Mouse (Mus musculus) midbrain, embryonic 11.5 days (tissue): ENCODE data around the gene Eif4h. TPM values are rescaled to one million over a fixed set of nuclear protein-coding genes. Genes with fewer than 3 reads are reported as not detected.

ENCODE experiments used
- ATAC-seq: fragments of 200-750 bp; cut with Nextera tagmentation; 2 replicates; pipeline ENCODE4 v1.8.0; 2017; ENCODE audit warnings: moderate TSS enrichment, moderate library complexity; ENCODE audit not compliant: low FRiP score
- DNase-seq: peaks from one replicate; pipeline ENCODE4 v3.0.0; 2015; ENCODE audit warnings: low spot score; ENCODE audit errors: missing footprints
- H3K27ac ChIP-seq: fragments of 300-500 bp; sonication (generic); 2 replicates; pipeline ENCODE4 v1.5.1; 2014; ENCODE audit warnings: low read depth, low read length
- H3K27me3 ChIP-seq: fragments of 300-500 bp; sonication (generic); 2 replicates; pipeline ENCODE4 v1.6.1; 2014; ENCODE audit warnings: mild to moderate bottlenecking, low read length, moderate library complexity, mixed read lengths; ENCODE audit not compliant: control insufficient read depth, insufficient read depth
- H3K36me3 ChIP-seq: fragments of 300-500 bp; sonication (generic); 2 replicates; pipeline ENCODE4 v1.6.1; 2014; ENCODE audit warnings: mild to moderate bottlenecking, low read length, moderate library complexity, mixed read lengths; ENCODE audit not compliant: control insufficient read depth, insufficient read depth
- H3K4me1 ChIP-seq: fragments of 300-500 bp; sonication (generic); 2 replicates; pipeline ENCODE4 v1.6.1; 2014; ENCODE audit warnings: low read length; ENCODE audit not compliant: control insufficient read depth, insufficient read depth
- H3K4me2 ChIP-seq: fragments of 300-500 bp; sonication (generic); 2 replicates; pipeline ENCODE4 v1.6.1; 2014; ENCODE audit warnings: mild to moderate bottlenecking, moderate library complexity
- H3K4me3 ChIP-seq: fragments of 300-500 bp; sonication (generic); 2 replicates; pipeline ENCODE4 v1.5.1; 2014; ENCODE audit warnings: low read depth, low read length
- H3K9ac ChIP-seq: fragments of 300-500 bp; sonication (generic); 2 replicates; pipeline ENCODE4 v1.6.1; 2014; ENCODE audit warnings: low read length
- H3K9me3 ChIP-seq: fragments of 300-500 bp; sonication (generic); 2 replicates; pipeline ENCODE4 v1.6.1; 2016; ENCODE audit warnings: low read length; ENCODE audit not compliant: control insufficient read depth
- WGBS: fragments of 180-500 bp; shearing (Covaris S2); extraction: QIAGEN DNeasy Blood & Tissue Kit; methylation state at CpG from one replicate; pipeline ENCODE4 v1.1.7; 2014; 5-methylcytosine and 5-hydroxymethylcytosine counted together
- polyA plus RNA-seq: library from polyadenylated mRNA; unstranded; fragments of >200 nt; fragmentation: Nextera tagmentation; extraction: Ambion mirVana; gene quantifications from 2 replicates; pipeline ENCODE4 v1.2.1, GENCODE M21; 2014

Gene Eif4h
- polyA plus RNA-seq, 1 experiment from 2014 or later, result 421 TPM

- peak; percentile 93 for DNase-seq
- 53% methylated on average over 3 of the region's 3 CpGs for WGBS
These were observed 22.2 kb downstream of the Eif4h start for GRCm38 (mm10) chr5:134617071-134617470.

DNA sequence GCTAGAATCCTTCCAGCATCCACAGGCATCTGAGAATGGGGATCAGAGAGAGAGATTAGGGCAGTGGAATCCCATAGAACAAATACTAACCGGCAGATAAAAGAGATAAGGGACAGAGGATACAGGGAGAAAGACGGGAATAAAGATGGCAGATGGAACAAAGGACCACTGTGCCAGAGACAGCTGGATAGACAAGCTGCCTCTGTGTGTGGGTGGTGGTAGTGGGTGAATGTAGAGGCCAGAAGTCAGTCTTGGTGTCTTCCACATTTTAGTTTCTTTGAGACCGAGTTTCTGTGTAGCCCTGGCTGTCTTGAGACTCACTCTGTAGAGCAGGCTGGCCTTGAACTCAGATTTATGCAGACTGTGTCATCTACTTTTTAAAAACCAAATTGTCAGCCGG is 23.5 kb downstream of the Eif4h start:
- ATAC-seq (no peak), DNase-seq (no peak)
- H3K27ac ChIP-seq, result no peak overlapping the region
- 67% methylated on average over 4 of the region's 4 CpGs for WGBS
- H3K9me3 ChIP-seq, result no peaks in the 10 kb centered on the region
- no peak overlapping the region for H3K4me2 ChIP-seq
- H3K27me3 ChIP-seq, result no peaks in the 10 kb centered on the region
- no peak overlapping the region for H3K4me3 ChIP-seq
- no peaks in the 10 kb centered on the region for H3K4me1 ChIP-seq
- H3K36me3 ChIP-seq, result peaks cover 21% of the 10 kb centered on the region
- no peak overlapping the region for H3K9ac ChIP-seq

More at GRCm38 (mm10) chr5:134617071-134617470, 22.2 kb downstream of the Eif4h start:
- no peak overlapping the region for H3K9ac ChIP-seq
- no peaks in the 10 kb centered on the region for H3K9me3 ChIP-seq
- no peak overlapping the region for H3K4me3 ChIP-seq
- 0 out of 2 replicates have a peak, but pooled peaks have one; percentile 19 for ATAC-seq
- H3K4me2 ChIP-seq, result no peak overlapping the region
- no peaks in the 10 kb centered on the region for H3K27me3 ChIP-seq
- peaks cover 33% of the 10 kb centered on the region for H3K36me3 ChIP-seq
- H3K4me1 ChIP-seq, result no peaks in the 10 kb centered on the region
- no peak overlapping the region for H3K27ac ChIP-seq

DNA sequence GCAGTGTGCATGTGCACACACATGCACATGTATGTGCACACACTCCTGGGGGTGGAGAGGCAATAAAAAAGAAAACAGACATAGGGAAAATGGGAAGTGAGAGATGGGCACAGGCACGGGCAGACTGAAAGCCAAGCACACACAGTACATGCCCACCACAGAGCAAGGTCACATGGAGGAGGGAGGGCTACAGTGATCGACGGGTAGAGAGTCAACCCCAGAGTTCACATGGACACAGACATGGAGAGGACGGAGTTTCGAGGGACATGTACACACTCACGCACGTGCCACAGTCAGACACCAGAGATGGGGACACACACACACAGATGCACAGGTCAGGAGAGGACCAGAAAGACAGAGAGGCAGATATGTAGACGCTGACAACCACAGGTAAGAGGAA is 23.9 kb downstream of the Eif4h start:
- DNase-seq (no peak), ATAC-seq (no peak)
- no peak overlapping the region for H3K9ac ChIP-seq
- H3K27ac ChIP-seq, result no peak overlapping the region
- H3K9me3 ChIP-seq, result no peaks in the 10 kb centered on the region
- peaks cover 17% of the 10 kb centered on the region for H3K36me3 ChIP-seq
- H3K4me3 ChIP-seq, result no peak overlapping the region
- no peaks in the 10 kb centered on the region for H3K27me3 ChIP-seq
- 90% methylated on average over 8 of the region's 8 CpGs for WGBS
- no peak overlapping the region for H3K4me2 ChIP-seq
- no peaks in the 10 kb centered on the region for H3K4me1 ChIP-seq

DNA sequence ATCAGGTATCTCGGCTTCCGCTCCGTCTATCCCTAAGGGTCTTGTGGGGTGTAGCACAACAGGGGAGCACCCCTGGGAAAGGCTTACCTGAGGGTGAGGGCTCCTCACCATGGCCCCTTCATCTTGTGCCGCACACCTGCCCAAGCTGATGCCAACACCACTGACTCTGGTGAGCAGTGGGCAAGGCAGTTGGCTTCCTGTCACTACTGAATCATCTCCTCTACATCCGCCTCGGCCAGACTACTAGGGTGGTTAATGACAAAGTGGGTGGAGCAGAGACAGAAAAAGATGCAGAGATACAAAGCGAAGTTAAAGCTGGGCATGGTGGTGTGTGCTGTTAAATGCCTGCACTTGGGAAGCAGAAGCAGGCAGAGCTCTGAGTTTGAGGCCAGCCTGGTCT is 24.5 kb downstream of the Eif4h start, which contains the start of gene Lat2:
Gene Lat2 (minus strand): TSS at position 224 of the 400 bp plus-strand sequence.
- Histone ChIP-seq H3K4me2 (no peak within 1 kb of the TSS), H3K36me3 (peaks cover 13% of the 10 kb centered on the region; the same call in 1 of the 2 replicates), H3K9me3 (no peaks in the 10 kb centered on the region), H3K4me3 (no peak within 1 kb of the TSS), H3K27me3 (no peaks in the 10 kb centered on the region), H3K9ac (no peak within 1 kb of the TSS), H3K4me1 (no peaks in the 10 kb centered on the region), H3K27ac (no peak within 1 kb of the TSS)
- ATAC-seq, result no peak
- DNase-seq, result no peak
- WGBS, result 92% methylated on average over 7 of the region's 7 CpGs

DNA sequence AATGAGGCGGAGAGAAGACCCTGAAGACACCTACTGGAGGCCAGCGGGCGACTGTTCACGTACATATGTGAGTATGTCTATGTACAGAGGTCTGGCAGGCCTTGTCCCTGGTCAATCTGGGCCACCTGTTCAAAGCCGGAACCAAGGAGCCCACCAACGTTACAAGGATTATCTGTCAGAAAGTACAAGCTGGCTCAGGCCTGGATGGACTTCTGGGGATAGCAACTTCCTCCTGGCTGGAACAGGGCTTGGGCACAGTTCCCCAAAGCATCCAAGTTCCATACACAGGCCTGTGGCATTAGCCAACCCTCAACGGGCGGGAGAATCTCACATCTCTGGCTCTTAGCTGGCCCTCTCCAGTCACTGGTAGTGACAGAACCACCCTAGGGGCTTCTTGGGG is 25.0 kb downstream of the Eif4h start:
- Histone ChIP-seq H3K4me1 (no peaks in the 10 kb centered on the region), H3K27ac (no peak overlapping the region), H3K4me2 (no peak overlapping the region), H3K9ac (no peak overlapping the region), H3K4me3 (no peak overlapping the region), H3K27me3 (no peaks in the 10 kb centered on the region), H3K36me3 (peaks cover 8% of the 10 kb centered on the region; the same call in 1 of the 2 replicates), H3K9me3 (no peaks in the 10 kb centered on the region)
- ATAC-seq (no peak), DNase-seq (no peak)
- 88% methylated on average over 8 of the region's 8 CpGs for WGBS

DNA sequence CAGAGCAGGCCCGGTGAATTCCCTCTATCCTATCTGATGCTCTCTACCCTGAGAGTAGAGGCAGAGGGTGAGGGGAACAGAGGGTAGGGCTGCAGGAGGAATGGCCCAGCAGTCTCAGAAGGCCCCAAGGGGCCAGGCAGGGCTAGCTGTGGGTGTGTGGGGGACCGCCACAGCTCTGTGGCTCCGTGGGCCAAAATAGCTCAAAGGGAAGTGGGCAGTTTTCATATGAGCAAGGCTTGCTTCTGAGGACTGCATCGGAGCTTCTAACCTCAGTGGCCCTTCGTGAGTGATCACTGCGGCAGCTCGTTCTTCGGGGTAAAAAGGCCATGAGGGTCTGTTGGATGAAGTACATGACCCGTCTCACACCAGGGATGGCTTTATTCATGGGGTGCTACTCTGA is 25.6 kb downstream of the Eif4h start:
- peaks cover 3% of the 10 kb centered on the region; the same call in 1 of the 2 replicates for H3K36me3 ChIP-seq
- no peaks in the 10 kb centered on the region for H3K4me1 ChIP-seq
- H3K27me3 ChIP-seq, result no peaks in the 10 kb centered on the region
- no peak overlapping the region for H3K9ac ChIP-seq
- H3K9me3 ChIP-seq, result no peaks in the 10 kb centered on the region
- no peak overlapping the region for H3K4me3 ChIP-seq
- H3K27ac ChIP-seq, result no peak overlapping the region
- ATAC-seq, result no peak
- DNase-seq, result no peak
- 82% methylated on average over 9 of the region's 9 CpGs for WGBS
- no peak overlapping the region for H3K4me2 ChIP-seq

DNA sequence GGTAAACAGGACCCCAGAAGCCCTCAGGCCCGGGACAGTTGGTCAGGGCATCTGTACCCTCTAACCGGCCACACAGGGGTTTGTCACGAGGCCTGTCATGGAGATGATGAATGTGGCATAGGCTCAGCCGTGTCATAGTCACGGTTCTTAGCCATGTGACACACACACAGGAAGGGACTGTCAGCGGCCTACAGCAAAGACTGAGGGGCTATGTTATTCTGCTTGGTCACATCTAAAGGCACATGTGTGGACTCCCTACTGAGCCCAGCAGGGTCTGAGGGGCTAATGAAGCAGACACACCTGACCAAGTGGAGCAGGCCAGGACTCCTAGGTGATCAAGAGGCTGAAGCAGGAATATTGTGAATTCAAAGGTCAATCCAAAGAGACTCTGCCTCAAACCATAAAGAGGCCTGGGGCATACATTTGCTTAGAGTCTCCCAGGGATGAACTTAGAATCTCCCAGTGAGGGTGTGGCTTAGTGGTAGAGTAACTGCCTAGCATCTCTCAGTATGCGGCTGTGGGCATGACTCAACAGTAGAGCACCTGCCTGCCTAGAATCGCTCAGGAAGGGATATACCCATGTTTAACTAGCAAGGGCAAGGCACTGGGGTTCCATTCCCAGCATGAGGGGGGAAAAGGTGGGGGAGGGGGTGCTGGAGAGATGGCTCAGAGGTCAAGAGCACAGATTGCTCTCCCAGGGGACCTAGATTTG is 27.3 kb downstream of the Eif4h start:
- DNase-seq, result no peak
- 74% methylated on average over 8 of the region's 8 CpGs for WGBS
- no peak for ATAC-seq
- Histone ChIP-seq H3K4me1 (no peaks in the 10 kb centered on the region), H3K4me2 (no peak overlapping the region), H3K27ac (no peak overlapping the region), H3K36me3 (no peaks in the 10 kb centered on the region), H3K9ac (no peak overlapping the region), H3K9me3 (no peaks in the 10 kb centered on the region), H3K27me3 (no peaks in the 10 kb centered on the region), H3K4me3 (no peak overlapping the region)

DNA sequence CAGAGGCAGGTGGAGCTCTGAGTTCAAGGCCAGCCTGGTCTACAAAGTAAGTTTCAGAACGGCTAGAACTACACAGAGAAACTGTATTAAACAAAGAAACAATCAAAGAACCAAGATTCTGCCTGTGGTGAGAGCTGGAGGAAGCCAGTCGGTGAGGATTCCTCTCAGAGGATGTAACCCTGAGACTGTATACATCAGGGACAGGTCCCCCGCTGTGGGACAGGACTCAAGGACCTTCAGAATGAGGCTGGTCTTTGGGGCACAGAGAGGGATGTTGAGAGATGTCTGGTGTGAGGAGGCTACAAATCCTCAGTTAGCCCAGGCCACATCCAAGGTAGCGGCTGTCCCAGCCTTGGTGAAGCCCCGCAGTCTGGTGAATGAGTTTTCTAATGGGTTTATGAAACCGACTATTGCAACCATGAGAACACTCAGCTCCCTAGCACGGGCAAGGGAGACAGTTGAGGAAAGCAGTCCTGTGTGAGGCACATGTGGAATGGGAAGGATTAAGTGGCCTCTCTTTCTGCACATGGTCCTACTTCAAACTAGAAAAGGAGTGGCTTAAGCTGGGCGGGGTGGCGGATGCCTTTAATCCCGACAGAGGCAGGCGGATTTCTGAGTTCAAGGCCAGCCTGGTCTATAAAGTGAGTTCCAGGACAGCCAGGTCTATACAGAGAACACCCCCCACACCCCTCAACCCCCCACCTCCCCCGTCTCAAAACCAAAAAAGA is 29.2 kb downstream of the Eif4h start:
- DNase-seq (no peak), ATAC-seq (no peak)
- Histone ChIP-seq H3K4me1 (no peaks in the 10 kb centered on the region), H3K36me3 (no peaks in the 10 kb centered on the region), H3K9ac (no peak overlapping the region), H3K9me3 (no peaks in the 10 kb centered on the region), H3K27ac (no peak overlapping the region), H3K27me3 (no peaks in the 10 kb centered on the region), H3K4me2 (no peak overlapping the region), H3K4me3 (no peak overlapping the region)
- WGBS, result 87% methylated on average over 12 of the region's 12 CpGs

DNA sequence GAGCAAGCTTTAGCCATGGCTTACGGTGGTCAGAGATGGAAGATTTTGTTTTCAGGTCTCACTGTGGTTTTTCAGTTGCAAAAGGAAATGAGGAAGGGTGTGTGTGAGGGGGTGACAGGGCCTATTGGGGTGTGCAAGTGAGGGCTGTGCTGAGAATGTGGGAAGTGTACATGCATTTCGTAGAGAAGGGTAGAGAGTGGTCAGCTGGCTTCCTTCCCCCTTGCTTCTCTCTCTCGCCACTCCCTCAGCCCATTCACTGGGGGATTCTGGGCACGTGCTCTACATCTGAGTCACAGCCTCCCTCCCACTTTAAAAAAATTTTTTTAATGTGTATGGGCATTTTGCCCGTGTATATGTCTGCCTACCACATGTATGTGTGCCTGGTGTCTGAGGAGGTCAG is 32.2 kb downstream of the Eif4h start:
- Histone ChIP-seq H3K9ac (no peak overlapping the region), H3K9me3 (no peaks in the 10 kb centered on the region), H3K4me1 (no peaks in the 10 kb centered on the region), H3K27ac (no peak overlapping the region), H3K27me3 (no peaks in the 10 kb centered on the region), H3K36me3 (no peaks in the 10 kb centered on the region), H3K4me2 (no peak overlapping the region), H3K4me3 (no peak overlapping the region)
- no peak for DNase-seq
- no peak for ATAC-seq
- WGBS, result 67% methylated on average over 5 of the region's 5 CpGs
